Mouse (Mus musculus) cerebellum, adult 9-10 months (tissue): ENCODE results near the gene Hao1.

Experiments used
- DNase-seq: peaks from one replicate; pipeline ENCODE4 v3.0.0; 2022

Hao1 gene

DNA sequence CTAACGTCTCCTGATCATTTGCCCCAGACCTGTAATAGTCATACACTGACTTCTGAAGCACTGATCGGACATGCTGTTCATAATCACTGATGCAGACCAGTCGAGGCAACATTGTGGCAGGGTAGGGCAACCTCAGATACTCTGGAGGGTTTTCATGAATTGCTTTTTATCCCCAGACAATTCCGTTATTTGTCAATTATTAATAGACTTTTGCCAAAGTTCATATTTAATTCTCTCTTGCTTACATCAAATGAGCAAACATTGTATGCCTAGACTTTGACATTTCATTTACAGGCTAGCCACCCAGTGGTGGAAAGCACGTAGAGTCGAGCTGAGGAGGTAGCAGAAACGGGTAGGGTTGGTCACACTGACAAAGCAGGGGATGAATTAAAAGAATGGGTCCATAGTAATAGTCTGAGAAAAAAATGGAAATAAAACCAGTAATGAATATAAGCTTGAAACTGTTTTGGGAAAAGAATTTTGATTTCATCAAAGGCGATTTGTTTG, at the start of gene Hao1:
Gene Hao1 (minus strand): TSS at position 148 of the 507 bp plus-strand sequence.
- no peak for DNase-seq

DNA sequence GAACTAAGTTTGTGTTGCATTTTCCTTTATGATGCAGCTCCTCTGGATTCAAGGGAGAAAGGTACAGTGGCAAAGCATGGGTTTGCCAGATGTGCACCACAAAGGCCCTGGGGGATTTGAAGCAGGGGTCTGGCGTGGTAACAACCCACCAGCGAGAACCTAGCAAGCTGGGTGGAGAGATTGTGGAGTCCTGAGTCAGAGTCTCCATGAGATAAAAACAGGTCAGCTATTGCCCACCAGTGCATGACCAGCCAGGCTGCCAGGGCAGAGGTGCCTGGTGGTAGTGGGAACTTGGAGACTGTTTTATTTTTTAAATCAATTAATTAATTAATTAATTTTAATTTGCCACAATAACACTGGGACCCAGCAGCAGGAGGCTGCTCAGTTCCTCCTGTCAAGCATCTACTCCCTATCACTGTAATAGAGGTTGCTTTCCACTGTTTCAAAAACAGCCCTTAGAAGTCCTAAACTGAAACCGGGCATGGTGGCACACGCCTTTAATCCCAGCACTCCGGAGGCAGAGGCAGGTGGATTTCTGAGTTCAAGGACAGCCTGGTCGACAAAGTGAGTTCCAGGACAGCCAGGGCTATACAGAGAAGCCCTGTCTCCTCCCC, 37.0 kb upstream of the Hao1 start:
- DNase-seq = no peak

DNA sequence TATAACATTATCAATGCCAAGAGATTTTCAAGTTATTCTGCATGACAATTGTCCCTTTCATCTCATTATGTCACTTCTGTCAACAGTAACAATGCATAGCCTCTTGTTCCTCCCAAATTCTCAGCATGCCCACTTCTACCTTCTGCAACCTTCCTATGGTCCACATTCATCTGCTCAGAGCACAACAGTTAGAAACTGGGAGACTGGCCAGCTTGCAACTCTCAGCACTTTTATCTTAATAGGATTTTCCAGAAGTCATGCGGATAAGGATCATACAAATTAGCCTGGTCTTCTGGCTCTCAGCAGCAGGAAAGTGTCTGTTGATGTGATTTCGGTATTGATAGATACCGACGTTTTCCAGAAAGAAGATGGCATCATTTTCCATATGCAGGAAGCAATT, 31.1 kb upstream of the Hao1 start:
- no peak for DNase-seq

DNA sequence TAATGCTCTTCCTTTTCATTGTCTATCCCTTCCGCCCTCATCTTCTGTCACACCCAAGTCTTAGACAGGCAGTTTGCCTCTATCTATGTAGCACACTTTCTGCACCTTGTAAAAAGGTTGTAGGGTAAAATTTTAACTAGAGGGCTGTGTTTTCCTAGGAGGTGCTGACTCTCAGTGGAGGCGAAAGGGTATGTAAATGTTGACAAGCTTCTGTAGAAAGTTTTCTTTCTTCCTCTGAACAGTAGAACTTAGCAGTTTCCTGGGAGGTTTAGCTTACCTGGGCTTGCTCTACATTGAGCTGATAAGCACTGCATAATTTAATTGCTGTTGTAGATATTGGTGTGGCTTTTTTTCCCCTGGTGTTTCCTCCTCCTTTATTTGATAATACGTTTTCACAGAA, 5.3 kb upstream of the Hao1 start:
- DNase-seq = no peak

DNA sequence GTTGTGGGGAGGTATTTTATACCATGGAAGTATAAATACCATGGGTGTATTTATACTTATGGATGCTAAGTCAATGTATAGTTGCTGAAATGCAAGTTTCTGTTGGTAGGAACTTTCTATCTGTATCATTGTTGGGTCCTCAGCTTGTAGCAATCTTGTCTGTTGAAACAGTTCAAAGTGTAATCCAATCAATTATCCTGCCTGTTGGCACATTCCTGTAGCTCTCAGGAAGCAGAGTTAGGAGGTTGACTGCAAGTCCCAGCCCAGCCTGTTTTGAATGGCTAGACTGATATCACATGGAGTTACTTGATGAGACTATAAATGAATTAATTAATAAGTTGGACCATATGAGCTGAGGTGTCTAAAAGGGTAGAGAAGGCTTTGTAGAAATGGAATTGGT, 1.8 kb downstream of the Hao1 start:
- no peak for DNase-seq

DNA sequence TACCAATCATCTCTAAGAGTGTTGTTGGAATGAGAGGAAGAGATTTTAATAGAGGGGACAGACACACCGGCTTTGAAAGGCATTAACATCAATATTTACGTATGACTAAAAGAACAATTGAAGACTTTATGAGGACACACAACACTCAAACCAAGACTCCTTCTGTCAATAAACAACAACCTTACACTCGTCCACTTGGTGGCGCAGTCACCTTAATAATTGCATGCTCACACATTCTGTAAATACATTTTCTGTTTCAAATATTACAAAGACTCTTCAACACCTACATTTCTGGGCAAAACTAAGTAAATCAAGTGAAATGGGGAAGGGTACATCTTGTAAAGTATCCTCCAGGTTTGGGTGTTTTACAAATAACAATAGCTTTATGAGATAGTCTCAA, 4.4 kb downstream of the Hao1 start:
- DNase-seq = peak; percentile 60

DNA sequence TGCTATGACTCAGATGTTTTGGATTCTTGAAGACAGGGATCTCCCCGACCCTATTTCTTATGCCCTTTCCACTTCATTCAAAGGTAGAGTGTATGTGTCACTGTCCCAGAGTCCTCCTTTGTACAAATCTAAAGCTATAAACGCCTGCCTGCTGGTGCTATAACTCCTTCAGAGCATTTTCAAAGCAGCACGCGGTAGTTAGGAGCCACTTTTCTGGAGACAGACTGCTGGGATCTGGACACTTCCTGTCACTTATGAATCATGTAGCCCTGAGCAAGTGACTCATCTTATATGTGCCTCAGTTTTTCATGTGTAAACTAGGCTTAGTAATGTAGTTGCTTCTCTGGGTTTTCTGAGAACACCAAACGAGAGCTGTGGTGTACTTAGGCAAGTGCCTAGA, 9.1 kb downstream of the Hao1 start:
- no peak for DNase-seq

DNA sequence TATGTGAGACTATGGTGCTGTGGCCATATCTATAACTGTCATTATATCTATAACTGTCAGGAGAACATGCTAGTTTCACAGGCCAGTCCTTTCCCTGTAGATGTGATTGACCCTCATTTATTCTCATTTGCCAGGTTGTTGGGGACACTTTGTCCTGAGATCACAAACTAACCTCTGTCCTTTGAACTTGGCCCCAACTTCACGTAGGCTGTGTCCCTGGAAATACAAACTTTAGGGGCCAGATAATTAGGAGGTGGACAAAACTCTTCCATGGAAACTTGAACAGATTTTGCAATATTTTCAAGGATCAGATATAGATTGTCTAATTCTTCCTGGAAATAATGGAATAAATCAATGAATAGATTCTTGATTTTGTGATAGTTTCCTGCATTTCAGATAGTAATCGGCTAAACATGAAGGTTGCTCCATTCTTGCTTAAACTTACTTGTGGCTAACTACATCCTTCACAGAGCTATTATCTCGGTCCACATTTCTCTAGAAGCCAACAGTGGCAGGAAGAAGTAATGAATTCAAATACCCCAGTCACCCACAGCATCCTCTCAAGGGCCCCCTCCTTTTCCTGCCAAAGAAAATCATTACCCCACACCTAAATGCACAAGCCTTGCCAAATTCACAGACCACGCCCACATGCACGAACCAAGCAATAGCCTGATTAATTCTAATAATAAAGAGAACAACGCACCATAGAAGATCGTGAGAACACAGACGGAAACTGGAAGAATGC, 9.7 kb downstream of the Hao1 start:
- DNase-seq = no peak

DNA sequence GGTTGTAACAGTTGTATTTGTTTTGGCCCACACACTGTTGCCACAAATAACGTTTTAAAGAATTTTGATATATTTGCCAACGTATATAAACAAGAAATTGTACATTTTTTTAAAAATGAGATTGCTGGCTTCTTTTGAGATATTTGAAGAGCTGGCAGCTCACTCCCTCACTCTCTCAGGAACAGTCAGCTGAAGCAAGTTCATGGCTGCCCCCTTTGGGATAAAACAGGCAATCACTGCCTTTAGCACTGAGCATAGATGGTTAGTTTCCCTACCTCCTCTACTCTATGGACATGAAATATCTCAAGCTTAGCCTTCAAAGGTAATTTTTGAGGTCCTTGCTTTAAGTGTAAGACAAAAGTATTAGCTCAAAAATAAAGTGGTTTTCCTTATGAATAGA, 10.7 kb downstream of the Hao1 start:
- DNase-seq = no peak

DNA sequence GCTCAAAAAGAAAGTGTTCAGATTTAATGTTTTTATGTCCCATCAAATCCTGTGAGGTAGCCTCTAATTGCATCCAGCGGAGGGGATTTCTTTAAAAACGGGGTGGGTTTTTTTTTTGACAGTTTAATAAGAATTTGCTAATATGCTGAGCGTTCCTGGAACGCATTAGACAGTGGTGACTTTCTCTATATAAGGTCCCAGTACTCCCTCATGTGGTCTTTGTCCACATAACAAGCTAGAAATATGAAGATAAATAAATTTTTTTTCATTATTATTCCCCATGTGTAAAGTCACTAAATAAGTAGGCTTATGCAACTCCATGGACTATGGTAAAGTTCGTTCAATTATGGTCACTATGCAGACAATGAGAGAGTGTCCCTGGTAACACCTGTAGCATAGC, 13.1 kb downstream of the Hao1 start:
- no peak for DNase-seq

DNA sequence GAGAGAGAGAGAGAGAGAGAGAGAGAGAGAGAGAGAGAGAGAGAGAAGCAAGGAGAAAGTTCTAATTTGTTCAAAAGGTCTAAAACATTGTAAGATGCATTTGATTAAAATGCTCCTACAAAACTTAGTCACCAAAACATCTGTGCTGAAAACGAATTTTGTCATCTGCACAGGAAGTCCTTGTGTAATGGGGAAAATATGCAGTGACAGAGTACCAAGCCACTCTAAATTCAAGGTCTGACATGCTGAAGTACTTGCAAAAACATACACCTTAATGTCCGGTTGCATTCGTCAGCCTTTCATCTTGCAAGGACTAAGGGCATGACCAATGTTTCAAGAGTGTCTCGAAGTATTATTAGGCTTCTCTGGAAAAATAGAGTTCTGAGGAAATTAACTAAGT, 15.7 kb downstream of the Hao1 start:
- DNase-seq = no peak

DNA sequence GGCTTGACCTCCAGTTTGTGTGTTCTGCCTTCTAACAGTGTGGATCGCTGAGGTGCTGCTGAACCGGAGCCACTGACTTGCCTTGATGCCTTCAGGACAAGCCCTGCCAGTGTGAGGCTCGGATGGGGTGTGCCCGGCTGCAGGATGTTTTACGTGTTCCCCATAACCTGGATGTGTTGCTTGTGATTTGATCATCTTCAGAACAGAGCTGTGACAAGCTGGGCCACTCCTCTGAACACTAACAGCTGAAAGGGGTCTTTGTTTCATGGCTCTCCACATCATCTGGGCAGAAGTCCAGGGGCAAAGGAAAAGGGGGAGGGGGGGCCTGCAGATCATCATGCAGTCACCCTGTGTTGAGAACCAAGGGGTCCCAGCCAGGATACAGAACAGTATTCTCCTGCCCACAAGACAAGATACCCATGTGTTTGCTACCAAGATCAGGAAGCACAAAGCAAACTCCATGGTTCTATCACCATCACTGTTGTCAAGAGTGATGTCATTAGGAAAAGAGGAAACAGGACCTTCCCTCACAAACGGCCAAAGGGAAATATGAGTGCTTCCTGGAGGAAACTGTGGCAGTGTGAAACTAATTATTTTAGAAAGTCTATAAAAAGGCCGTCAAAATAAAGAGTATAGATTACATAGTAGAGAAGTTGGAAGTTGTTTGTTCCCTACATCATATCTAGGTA, 25.9 kb downstream of the Hao1 start:
- no peak for DNase-seq

DNA sequence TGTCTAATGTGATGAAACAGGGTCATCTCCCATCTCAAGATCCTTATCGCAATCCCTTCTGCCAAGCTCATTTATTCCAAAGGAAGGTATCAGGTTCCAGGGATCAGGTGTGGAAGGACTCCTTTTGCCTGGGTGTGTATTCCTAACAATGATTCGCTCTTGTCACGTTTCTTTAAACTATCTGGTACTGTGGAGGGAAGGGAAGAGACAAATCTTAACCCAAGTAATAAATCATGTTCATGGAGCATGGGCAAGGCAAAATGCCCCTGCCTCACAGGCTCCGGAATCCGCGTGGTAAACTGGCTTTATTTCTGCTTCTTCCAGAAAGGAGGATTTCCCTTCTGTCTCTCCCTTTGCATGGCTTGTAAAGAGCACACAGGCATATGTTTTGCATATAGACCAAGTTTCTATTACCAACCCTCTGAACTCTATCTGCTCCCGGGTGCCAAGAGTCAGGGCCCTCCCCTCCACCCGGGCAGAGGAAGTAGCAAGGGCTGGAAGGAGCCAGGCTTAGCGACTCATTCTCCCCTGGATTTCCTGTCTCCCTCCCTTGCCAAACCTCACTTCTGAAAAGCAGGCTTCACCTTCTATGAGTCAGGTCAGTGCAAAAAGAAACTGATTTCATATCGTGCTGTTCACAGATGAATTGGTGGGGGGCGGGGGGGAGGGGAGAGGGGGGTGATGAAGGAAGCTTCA, 26.6 kb downstream of the Hao1 start:
- DNase-seq = no peak

DNA sequence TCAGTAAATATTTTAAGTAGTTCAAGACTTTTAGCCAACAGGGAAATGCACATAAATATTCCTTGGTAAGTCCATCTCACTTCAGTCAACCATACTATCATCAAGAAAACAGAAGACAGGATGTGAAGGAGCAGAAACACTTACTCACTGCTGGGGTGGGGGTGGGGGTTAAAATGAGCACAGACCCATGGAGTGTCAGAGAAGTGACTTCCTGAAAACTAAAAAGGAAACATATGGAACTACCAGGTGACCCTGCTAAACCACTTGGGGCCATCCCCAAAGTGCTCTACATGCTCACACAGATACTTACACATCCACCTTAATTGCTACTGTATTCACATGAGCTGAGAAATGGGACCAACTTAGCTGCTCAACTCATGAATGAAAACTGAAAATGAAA, 36.1 kb downstream of the Hao1 start:
- DNase-seq = no peak

DNA sequence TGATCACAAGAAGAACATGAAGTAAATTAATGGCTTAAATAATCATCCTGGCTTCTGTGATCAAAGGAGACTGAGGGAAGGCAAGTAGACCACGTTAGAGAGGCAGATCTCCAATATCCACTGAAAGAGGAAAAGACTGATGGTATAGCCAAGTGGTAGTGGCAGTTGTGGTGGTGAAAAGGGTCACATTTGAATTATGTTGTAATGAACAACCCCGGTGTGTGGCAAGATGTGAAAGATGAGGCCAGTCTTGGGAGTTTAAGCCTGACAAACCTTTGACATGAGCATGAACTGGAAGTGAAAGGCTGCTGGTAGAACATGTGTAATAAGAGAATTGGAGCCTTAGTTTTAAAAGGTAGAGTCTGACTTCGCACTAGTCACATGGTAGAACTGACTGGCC, 54.4 kb downstream of the Hao1 start:
- DNase-seq = no peak

DNA sequence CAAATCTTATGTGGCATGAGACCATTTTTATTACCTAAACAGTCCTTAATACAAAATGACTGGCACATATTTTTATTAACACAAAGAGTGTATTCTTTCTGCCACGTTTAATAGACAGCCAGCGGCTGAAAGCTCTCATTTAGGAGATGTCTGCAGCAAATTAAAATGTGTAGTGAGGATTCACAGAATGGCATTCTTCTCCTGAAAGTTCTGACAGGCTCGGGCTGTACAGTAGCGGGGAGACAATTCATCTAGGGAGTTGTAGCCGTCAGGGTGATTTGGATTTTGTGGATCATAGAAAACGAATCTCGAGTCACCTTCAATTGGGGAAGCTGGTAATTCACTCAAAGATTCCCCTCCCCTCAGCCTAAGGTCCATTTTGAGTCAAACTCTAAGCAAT, 55.7 kb downstream of the Hao1 start:
- no peak for DNase-seq

DNA sequence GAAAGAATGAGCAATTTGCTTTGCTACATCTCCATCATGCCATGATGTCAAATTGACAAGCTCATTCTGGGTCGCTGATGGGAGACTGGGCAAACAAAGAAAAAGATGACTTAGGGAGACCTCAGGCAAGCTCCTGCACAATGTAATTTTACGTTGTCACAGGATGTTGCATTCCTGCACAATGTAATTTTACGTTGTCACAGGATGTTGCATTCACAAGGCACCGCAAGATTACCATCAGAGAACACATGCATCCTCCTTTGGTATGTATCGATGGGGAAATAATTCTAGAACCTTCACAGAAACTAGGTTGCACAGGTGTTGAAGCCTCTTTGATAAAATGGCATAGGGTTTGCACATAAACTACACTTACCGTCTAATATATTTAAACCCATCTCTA, 65.5 kb downstream of the Hao1 start:
- DNase-seq = no peak

DNA sequence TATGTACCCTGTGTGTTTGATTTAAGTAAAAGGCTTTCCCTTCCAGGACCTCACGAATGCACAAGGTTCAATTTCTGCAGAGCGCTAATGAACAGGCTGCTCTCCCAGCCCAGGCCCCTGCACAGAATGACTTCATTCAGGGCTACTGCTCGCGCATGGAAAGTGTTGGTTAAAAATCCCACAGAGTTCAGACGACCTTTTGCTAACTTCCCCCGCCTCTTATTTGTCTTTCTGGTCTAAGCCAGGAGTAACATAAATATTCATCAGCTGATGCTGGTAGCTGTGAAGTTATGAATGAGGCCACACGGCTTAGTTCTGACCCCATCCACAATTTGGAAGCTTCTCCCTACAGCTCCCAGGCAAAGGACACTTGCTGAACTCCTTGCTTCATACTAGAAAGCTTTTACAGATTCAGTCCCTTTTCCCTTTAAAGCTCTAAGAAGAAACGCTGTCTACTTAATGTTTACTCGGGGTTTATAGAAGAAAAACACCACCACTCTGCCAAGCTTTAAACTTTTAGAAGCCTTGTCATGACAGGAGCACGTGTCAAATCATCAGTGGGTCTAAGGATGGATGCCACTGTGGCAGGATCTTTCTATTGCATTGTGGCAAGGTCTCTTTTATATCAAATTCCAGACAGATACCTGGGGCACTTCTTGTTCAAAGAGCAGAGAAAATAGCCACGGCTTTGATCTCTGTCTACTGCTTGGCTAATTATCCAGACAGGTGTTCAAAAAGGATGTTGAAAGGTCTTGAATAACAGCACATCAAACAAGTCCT, 67.9 kb downstream of the Hao1 start:
- DNase-seq = no peak

DNA sequence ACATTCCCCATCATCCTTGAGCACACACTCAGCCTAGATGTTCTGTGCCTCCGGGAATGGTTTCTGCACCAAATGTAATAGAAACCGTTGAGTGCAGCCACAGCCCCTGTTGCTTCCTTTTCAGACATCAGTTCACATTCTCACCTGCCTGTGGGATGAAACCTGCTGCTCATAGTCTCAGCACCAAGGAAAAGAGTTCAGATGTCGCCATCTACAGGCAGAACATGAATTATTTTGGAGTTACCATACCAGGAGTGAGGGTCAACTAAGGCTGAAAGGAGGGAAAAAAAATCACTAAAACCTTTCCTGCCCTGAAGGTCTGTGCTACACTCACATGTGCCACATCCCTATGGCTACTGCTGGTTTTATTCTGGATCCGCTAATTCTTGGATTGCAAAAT, 71.5 kb downstream of the Hao1 start:
- peak; percentile 3 for DNase-seq

DNA sequence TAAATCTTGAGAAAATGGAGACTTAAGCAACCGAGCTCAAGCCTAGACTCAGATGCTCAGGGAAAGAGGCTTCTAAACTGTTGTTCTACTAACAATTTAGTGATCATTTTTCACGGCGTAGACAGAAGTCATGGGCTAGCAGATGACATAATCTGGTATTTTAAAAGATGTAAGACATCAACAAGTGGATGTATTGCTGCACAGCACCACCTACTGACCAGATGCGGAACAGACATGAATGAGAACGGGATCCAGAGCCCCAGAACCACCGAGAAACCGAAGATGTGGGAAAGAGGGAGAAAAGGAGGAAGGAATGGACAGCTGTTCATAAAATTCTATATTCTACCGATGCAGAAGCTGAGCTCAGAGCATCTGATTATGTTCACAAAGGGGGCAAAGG, 72.4 kb downstream of the Hao1 start:
- peak; percentile 47 for DNase-seq

DNA sequence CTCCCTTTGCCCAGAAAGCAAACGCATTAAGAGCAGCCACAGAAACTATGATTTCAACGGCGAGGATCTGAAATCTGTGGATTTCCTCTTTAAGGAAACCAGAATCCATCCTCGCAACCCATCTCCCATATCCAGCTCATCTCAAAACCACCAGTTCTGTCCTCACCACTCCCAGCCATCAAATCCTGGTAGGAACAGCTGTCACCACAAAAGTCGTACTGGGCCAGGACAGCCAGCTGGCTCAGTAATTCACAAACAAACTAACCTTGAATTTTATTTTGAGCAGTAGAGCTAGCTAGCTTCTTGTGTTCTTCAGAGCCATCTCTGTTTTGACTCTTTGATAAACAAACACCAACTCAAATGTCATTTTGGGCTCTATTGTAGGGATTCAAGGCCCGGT, 73.0 kb downstream of the Hao1 start:
- no peak for DNase-seq

DNA sequence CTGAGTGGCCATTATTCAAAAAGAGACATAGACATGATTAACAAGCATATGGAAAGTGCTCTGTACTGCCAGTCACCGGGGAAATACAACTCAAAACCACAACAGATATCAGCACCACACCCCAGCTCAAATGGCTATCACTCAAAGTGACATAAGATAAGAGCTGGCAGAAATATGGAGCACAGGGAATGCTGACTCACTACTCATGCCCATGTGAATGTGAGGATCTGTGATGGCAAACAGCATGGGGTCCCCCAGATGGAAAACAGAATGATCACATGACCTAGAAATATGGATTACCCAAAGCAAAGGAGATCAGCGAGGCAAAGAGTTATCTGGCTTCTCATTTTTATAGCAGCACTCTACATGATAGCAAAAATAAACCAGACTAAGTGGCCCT, 89.0 kb downstream of the Hao1 start:
- no peak for DNase-seq

DNA sequence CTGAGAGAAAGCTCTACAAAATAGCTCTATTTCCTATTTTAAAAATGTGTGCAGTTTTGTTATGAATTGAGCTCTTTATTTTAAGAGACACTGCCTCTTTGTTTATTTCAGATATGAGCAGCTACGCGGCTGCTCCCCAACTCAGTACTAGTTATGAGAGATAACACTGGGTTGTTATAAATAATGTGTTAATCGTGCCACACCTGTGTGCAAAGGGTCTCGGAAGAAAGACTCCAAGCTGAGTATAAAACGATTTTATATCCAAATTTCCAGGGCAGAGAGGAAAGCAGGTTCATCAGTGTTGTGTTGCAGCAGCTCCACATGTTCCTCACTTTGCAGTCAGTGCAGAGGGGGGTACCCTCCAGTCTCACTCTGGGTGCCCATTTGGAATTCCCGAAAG, 91.8 kb downstream of the Hao1 start:
- DNase-seq = no peak
